Mouse (Mus musculus): ENCODE measurements around the gene Cd96.

Cd96 gene

GRCm38 (mm10) chr16:46033896-46034295 is 86.2 kb downstream of the Cd96 start:
- DNase-seq, result no peak

- no peak for DNase-seq
Measured at GRCm38 (mm10) chr16:46022958-46023491, 97.0 kb downstream of the Cd96 start.

GRCm38 (mm10) chr16:46022189-46022928 is 97.7 kb downstream of the Cd96 start:
- DNase-seq, result peak; percentile 58

DNA sequence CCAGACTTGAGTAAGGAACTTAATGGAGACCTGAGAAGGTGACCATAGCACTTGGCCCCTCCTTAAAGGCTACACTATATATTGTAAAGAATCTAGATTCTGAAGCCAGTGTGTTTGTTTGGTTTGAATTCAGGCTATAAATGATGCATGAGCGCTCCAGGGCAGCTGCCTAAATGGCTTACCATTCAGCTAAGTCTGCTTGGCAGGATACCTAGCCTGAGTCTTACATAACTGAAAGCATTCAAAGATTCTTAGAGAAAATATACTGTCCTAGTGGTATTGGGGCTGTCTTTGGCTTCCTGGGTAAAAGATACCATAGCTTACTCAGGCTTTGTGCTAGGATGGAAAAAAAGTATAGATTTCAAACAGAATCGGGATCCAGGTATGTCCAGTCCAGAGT is 98.7 kb downstream of the Cd96 start:
- no peak for DNase-seq

GRCm38 (mm10) chr16:46020396-46020795 is 99.7 kb downstream of the Cd96 start:
- DNase-seq, result no peak

DNA sequence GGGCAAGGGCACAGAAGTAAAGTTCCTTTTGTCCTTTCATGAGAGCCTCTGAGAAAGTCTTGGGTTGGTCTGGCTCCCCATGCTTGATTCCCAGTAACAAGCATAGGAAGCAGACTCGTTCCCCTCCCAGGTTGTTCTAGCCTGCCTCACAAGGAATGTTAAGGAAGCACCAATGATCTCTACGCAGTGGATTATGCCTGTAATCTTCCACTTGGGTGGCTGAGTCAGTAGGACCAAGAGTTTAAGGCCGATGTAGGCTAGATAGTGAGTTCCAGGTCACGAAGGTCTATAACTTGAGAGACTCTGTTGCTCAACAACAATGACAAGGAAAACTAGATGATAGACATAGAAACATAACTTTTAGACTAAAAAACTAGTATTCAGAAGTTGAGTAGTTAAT is 100.3 kb downstream of the Cd96 start:
- no peak for DNase-seq

GRCm38 (mm10) chr16:46019359-46019758 is 100.7 kb downstream of the Cd96 start:
- no peak for DNase-seq

GRCm38 (mm10) chr16:46011696-46012095 is 108.4 kb downstream of the Cd96 start:
- DNase-seq, result peak; percentile 31

DNA sequence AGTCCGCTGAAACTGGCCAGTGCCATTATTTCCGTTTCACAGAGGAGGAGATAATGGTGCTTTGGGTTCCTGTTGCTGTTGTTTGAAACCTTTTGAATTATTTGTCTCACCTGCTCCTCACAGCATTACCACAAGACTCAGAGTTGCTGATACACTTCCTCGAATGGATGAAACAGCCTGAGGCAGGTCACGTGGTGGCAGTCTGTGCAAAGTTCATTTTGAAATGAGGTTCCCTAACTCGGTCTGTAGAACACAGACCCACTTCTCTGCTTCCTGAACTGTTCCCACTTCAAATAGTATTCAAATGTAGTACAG is 109.2 kb downstream of the Cd96 start:
- DNase-seq, result peak; percentile 54

GRCm38 (mm10) chr16:46010153-46010905 is 109.7 kb downstream of the Cd96 start, which contains the start of gene Plcxd2:
TSS of gene Plcxd2 (minus strand) at chr16:46010218.
- DNase-seq, result peak; percentile 97

DNA sequence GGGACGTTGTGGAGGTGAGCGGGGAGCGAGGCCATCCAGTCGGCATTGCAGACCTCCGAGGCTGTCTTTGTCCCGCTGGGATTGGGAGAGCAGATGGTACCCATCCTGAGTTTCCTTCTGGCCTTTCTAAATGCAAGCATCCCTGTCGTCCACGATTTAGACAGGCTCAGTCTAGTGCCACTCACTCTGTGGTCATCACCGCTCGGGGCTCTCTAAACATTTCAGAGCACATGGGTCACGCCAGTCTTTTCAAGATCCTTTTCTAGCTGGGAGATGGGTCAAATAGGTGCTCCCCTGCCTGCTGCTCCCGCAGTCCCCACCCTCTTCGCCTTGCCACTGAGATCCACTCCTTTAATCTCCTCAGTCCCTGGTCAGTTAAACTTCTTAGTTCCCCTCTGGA is 110.3 kb downstream of the Cd96 start:
- peak; percentile 76 for DNase-seq

GRCm38 (mm10) chr16:46008766-46009165 is 111.3 kb downstream of the Cd96 start:
- DNase-seq, result no peak

DNA sequence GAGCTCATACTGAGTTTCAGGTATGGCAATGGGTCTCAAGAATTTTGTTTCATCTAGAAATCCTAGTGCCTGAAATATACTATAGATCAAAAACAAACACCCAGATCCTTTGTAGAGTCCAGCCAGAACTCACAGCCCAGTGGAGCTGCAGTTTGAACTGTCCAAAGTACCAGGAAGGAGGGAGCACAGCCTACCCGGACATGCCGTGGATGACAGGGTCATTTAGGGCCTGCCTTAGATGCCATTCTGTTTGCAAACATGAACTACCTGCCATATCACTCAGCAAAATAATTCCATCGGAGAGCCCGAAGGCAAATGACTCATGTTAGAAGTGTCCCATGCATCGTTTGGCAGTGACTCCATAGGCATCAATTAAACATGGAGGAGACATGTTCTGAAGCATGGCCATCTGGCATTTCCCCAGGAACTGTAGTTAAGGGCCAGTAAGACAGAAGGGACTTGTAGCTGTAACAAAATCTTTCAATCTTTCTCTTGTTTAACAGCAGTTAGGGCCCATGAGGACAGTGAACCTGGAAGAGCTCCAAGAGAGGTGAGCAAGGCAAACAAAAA is 111.9 kb downstream of the Cd96 start:
- DNase-seq, result peak; percentile 71

GRCm38 (mm10) chr16:46006261-46006660 is 113.8 kb downstream of the Cd96 start:
- no peak for DNase-seq

- no peak for DNase-seq
Measured at GRCm38 (mm10) chr16:46001550-46002166, 118.4 kb downstream of the Cd96 start.

- no peak for DNase-seq
Measured at GRCm38 (mm10) chr16:46000976-46001375, 119.1 kb downstream of the Cd96 start.

DNA sequence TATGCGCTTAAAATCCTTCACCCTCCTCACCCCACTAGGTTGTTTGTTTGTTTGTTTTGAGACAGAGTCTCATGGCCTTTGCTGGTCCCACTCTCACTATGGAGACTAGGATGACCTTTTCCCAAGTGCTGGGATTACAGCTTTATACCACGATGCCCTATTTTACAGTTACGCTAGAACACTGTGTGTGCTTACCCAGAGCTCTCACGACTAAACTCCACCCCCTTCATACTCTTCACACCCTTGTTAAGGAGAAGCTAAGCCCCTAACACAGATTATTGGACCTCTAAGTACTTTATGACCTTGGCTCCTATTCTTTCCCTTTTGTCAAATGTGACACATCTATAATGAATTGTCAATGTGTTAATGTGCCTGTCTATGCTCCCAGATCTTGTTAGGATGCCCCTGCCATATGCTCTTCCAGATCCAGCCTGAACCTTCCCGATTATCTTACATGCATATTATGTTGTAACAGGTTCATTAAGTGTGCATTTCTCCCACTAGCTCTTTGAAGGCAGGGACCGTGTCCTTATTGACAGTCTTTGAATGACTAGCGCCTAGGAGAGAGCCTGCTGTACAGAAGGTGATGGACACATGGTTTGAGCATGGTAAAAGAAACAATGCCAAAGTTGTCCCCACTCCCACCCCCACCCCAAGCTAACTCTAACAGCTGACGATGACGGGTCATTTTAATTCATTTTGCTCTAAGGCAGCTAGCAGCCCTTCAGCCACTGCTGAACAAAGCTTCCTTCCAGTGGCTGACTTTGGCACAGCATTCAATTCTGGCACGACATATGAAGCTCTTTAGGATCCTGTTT is 120.5 kb downstream of the Cd96 start:
- DNase-seq, result no peak

- no peak for DNase-seq
Measured at GRCm38 (mm10) chr16:45998231-45998630, 121.8 kb downstream of the Cd96 start.

DNA sequence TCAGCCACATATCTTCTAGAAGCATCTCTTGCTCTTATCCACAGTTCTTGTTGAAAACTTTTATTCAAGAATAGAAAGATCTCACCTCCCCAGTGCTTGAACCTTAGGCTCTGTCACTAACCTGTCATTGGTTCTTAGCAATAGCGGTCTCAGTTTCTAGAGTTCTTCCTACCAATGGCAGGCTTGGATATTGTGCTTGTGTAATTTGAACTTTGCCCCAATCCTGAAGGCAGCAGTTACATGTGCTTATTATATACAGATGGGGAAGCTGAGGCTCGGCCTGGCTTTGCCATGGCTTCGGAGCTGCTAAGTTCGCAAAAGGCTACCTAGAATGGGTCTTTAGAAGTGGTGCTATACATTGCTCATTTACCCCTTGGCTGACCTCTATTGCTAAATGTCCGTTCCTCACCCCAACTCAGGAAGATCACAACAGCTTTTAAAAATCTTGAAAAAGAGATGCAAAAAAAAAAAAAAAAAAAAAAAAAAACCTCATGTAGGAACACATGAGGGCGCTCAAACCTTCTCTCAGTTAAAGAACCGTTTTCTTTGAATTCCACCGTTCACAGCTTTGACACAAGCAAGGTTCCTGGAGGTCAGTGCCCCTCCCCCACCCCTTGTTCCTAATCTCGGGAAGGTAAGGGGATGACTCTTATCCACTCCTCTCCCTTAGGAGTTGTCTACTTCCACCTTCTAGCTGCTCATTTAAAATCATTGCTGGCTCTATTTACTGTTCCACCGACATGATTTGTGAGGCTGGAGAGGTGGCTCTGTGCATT is 129.0 kb downstream of the Cd96 start:
- DNase-seq, result no peak

DNA sequence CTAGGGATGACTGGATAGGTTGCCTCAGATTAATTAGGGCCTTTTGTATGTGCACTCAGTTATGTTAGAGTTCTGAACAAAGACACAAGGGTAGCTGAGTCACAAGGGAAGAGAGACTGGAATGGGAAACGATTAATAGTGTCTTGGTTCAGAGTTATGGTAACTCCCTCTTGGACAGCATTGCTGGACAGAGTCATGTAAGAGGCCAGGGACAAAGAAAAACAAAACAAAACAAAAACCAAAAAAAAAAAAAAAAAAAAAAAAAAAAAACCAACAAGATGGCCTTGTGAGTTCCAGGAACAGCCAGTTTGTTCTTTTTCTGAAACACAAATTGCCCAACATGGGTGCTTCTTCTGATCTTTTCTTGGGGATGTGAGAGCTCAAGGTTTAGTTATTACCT is 133.8 kb downstream of the Cd96 start:
- no peak for DNase-seq

Data from cerebellum, adult 9-10 months (tissue).